Mouse (Mus musculus): Measurements from ENCODE around the gene Hmgcl.
A peak's percentile ranks its signal among the peaks of the same experiment; 100 is the strongest.

Hmgcl gene

GRCm38 (mm10) chr4:135985769-135986168 is 39.5 kb downstream of the Hmgcl start:
- DNase-seq (ENCODE audit: low read depth, low spot score): no peak

- no peak for DNase-seq (ENCODE audit: low read depth, low spot score)
Observed at GRCm38 (mm10) chr4:135986301-135986942, 40.2 kb downstream of the Hmgcl start.

- peak; percentile 98 for DNase-seq (ENCODE audit: low read depth, low spot score)
Observed at GRCm38 (mm10) chr4:135986943-135987710, 40.9 kb downstream of the Hmgcl start, which contains the start of gene Pithd1. TSS of gene Pithd1 (minus strand) at chr4:135987264.

GRCm38 (mm10) chr4:135987714-135988113 is 41.5 kb downstream of the Hmgcl start:
- no peak for DNase-seq (ENCODE audit: low read depth, low spot score)

GRCm38 (mm10) chr4:135993941-135994340 is 47.7 kb downstream of the Hmgcl start:
- DNase-seq (ENCODE audit: low read depth, low spot score): no peak

GRCm38 (mm10) chr4:135995118-135995517 is 48.9 kb downstream of the Hmgcl start:
- DNase-seq (ENCODE audit: low read depth, low spot score): no peak

GRCm38 (mm10) chr4:136004107-136004675 is 57.9 kb downstream of the Hmgcl start:
- DNase-seq (ENCODE audit: low read depth, low spot score): no peak

- no peak for DNase-seq (ENCODE audit: low read depth, low spot score)
Observed at GRCm38 (mm10) chr4:136004921-136005320, 58.7 kb downstream of the Hmgcl start.

- peak; percentile 41 for DNase-seq (ENCODE audit: low read depth, low spot score)
Observed at GRCm38 (mm10) chr4:136006821-136007220, 60.6 kb downstream of the Hmgcl start.

GRCm38 (mm10) chr4:136008782-136009447 is 62.7 kb downstream of the Hmgcl start:
- DNase-seq (ENCODE audit: low read depth, low spot score): no peak

GRCm38 (mm10) chr4:136010586-136010985 is 64.3 kb downstream of the Hmgcl start:
- no peak for DNase-seq (ENCODE audit: low read depth, low spot score)
